Mouse (Mus musculus) fat pad, adult 2 months (tissue): ENCODE measurements around the gene Gpn2.
A peak's percentile ranks its signal among the peaks of the same experiment; 100 is the strongest.

Experiments
- DNase-seq: peaks from one replicate; pipeline ENCODE4 v3.0.0-alpha.2; 2011; ENCODE audit warnings: low read depth, low spot score; ENCODE audit errors: extremely low read depth

The Gpn2 gene

DNA sequence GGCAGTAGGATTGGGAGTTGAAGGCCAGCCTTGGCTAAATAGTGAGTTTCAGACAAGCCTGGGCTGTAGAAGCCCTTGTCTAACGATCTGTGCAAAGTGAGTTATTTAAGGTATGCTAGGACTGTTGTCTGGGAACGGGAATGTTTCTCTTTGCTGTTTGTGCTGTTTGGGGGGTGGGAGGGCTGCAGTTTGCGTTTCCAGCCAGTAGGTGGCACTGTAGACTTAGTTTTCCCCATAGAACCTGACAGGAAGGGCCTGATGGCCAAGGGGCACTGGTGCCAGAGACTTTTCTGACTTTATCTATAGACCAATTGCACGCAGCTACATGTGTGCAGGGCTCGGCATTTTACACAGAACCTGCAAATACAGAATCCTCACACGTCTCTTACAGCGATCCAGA lies 8.4 kb downstream of the Gpn2 start:
- no peak for DNase-seq

DNA sequence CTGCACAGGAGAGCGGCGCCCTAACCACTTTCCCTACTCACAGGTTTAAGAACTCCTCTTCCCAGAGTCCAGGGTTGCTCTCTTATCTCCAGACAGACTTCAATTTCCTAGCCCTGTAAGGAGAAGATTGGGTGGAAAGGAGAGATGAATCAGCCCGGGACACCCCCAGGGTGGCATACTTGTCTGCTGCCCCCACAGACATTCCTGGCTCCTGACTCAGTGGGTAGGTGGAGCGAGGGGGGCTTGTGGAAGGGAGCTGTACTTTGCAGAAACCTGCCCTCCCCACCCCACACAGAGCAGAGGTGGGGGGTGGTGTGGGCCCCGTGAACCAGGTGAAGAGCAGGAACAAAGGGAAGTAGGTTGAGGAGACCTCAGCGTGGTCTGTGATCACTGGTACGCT lies 11.4 kb downstream of the Gpn2 start:
- DNase-seq, result no peak

DNA sequence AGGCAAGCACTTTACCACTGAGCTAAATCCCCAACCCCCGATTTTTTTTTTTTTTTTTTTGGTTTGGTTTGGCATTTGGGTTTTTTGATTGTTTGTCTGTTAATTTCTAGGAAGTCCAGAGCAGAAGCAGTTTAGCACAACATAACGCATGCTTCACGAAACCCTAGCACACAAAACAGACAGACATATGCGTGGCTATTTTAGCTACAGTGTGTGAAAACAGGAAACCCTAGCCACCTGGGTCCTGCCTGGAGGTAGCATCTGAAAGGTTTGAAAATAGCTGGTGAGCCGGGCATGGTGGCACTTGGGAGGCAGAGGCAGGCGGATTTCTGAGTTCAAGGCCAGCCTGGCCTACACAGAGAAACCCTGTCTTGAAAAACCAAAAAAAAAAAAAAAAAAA lies 11.9 kb downstream of the Gpn2 start:
- DNase-seq, result no peak

DNA sequence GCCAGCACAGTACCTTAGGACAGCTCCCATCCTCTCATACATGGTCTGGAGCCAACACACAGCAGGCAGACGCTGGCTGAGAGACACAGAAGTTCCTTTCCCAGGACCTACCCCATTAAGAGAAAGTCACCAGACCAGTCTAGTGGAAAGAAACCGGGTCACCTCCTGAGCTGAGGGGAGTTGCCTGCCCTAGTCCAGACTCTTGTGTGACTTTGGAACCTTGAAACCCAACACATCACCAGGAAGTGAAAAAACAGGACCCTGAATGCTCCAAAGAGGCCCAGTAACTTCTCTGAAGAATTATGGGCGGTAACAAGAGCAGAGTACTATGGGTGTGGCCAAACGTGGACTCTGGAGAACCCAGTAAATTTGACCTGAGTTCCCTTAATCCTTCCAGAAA lies 14.5 kb downstream of the Gpn2 start:
- DNase-seq, result no peak

DNA sequence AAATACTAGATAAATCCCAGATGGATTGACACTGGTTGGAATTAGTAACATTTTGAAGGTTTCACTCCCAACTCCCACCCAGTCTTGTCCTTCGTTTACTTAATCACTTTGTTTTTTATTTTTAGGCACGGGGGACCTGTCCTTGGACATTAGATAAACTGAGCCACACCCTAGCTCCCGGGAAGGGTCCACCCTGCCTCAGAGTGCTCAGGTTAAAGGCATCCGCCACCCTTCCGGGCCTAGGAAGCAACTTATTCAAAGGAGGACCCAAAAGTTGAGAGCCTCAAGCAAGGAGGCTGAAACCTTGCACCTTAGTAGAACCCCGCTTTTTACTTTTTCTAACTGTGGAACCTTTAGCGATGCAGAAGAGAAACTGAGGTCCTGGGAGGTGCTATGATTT lies 15.0 kb downstream of the Gpn2 start:
- DNase-seq, result no peak

DNA sequence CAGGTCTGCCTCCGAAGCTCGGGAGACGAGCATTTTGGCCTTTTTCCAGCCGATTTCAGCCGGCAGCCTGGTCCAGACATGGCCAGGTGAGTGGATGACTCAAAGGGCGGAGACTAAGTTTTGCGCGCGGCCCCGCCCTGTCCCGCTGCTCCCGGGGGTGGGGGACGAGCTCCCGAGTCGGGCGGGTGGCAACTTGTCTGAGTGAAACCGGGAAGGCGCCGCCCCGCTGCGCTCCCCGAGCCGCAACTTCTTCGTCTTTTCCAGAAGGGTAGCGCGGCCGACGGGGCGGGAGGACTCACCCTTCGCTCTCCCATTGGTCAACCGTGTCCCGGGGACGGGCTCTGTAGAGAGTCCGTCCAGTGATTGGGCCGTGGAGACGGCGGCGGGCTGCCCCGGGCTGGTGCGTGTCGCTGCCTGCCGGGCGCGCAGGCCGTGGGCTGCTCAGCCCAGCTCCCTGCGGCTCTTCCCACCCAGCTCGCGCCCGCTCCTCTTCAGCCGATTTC lies 15.5 kb downstream of the Gpn2 start:
- DNase-seq, result peak; percentile 80

DNA sequence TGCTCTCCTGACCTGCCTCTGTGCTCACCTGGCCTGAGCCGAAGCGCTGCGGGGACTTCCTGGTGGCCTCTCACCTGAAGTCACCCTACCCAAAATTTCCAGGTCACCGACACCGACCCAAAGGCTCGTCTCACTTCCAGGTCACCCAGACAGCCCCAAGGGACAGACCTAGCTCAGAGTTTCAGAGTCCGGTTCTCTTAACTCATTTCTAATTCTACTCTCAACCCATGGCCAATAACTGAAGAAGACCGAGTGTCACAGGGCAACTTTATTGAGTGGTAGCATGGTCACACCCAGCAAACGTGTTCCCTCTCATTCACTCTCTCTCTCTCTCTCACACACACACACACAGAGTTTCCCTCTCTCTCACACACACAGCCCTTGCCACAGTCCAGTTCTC lies 16.1 kb downstream of the Gpn2 start:
- DNase-seq, result no peak

DNA sequence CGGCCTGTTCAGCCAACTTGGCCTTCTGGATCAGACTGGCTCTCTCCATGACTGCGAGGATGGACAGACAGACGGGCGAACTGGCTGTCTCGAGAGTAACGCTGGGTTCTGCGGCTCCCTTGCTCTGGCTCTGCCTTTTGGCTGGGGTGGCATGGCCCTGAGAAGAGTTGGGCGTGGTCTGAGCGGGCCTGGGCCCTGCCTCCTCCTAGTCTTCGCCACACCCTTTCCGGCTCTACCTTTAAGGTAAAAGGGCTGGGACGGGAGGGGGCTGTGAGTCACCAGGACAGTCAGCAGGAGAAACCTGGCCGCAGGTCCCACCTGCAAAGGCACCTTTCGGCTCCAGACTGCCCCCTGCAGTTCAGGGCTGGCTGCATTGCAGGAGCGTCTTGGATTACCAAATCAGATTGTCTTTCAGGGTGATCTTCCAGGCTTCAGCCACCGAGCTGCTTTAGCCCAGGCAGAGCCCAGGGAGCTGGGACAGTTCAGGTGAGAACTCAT lies 17.6 kb downstream of the Gpn2 start, which contains the start of gene Sfn:
TSS of gene Sfn (minus strand) at position 448 of the 498 bp plus-strand sequence.
- peak; percentile 75 for DNase-seq

DNA sequence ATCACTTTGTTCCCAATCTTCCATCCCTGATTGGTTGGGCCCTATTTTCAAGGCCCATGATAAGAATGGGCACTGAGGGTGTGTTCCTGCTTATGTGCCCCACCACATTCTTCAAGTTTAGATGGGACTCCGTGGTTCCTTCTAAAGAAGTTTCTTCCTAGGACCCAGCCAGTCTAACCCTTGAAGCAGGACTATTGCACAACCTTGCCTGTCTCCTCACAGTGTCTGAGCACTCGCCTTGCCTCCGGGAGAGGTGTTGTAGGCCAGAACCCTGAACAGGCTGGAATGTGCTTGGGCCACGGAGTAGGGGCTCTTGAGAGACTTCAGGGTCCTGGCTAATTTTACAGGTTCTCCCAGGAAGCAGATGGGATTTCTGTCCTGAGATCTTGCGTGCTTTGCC lies 18.9 kb downstream of the Gpn2 start:
- DNase-seq, result no peak

DNA sequence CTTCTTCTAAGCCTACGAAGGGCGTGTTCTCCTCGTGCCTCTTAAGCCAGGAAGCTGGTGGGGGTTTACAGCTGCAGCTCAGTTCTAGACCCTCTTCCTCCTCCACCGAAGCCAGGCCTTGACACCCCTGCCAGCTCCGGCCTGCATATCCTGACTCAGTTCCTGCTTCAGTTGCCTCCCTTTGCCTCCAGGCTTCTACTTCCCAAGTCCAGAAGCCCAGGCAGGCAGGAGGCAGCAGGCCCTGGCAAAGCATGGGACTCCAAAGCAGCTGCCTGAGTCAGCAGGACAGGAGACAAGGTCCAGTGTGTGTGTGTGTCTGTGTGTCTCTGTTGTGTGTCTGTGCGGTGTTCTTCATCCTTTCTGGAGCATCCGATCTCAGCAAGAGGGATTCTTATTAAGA lies 20.0 kb downstream of the Gpn2 start:
- DNase-seq, result no peak

DNA sequence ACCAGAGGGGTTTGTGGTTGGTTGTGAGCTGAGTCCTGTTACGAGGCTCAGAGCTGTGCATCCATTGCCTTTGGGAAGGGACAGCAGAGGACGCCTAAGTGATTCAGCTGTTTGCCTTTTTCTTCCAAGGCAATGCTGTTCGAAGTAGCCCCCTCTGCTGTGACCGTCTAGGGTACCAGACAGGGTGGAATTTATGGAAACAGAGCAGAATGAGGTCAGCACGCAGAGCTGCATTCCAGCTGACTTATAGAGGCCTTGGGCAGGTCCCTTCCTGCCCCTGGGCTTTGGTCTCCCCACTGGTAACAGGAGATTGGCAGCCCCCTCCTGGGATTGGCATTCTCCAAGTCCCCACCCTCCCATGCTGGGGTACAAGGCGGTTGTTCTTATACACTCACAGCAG lies 20.7 kb downstream of the Gpn2 start:
- no peak for DNase-seq

DNA sequence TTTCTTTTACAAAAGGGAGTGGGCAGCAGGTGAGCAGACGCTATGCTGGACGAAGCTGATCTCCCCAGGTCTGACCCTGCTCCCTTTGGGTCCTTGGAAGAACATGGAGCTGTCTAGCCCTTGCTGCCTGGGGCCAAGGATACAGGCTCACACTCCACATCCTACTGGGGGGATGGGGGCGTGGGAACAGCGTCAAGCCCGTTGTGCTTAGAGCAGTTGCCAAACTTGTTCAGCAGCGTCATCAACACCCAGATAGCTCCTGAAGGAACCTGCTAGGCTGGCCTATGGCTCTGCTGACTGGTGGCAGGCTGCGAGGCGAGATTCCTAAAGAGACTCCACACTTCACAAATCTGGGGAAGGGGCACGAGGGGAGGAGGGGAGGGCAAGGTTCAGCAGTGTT lies 21.2 kb downstream of the Gpn2 start:
- no peak for DNase-seq

DNA sequence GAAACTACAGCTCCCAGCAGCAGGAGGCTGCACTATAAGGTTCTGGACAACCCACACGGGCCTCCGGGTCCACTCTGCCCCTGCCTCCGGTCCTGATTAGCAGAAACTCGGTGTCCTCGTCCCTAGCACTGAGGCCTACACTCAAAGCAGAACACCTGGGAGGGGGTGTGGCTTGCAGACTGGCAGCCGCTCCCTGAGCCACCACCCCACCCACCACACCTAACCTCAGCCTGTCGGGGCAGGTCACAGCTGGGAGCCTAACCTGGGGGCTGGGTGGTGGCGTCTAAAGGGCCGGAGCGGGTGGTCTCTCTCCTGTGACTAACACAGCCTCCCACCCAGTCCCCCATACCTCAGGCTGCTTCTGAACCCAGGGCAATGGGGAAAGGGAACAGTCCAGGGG lies 23.1 kb downstream of the Gpn2 start:
- DNase-seq, result no peak

DNA sequence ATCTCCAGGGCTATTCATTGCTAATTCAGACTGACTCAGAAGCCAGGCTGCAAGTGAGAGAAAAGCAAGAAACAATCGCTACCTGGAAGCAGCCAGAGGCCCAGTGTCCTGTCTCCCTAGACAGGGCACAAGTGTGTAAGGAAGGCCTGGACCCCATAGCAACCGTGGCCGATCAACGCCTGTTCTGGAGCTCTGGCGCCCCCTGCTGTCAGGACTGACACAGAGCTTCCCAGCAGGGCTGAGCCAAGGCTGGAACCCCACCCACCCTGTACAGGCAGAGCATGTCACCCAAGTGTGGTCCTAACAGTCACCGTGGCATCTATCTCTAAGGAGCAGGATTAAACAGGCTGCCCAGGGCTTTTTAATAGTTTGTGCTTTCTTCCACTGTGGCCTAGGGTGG lies 25.6 kb downstream of the Gpn2 start:
- no peak for DNase-seq

DNA sequence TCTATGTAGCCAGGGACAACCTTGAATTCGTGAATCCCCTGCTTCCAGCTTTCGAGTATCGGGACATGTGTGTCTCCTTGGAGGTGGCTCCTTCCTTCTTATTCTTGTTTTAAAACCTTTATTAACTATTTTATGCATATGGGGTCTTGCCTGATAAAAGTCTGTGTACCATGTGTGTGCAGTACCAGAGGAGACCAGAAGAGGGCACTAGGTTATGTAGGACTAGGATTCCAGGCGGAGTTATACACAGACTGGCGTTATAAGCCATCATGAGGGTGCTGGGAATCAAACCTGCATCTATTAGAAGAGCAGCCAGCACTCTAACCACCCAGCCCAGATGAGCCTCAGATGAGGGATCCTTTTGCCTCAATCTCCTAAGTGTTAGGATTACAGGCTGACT lies 27.7 kb downstream of the Gpn2 start:
- no peak for DNase-seq

DNA sequence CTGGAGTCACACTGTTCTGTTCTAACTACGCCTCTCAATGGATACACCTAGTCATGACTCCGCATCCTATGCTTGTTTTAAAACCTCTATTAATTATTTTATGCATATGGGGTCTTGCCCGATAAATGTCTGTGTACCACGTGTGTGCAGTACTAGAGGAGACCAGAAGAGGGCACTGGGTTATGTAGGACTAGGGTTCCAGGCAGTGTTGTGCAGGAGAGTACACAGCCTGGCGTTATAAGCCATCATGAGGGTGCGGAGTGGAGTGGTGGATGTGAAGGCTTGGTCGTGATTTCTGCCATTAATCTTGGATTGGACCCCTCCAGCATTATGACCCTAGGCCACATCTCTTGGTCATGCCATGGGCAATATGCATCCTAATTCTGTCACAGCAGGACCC lies 28.3 kb downstream of the Gpn2 start:
- DNase-seq, result no peak

DNA sequence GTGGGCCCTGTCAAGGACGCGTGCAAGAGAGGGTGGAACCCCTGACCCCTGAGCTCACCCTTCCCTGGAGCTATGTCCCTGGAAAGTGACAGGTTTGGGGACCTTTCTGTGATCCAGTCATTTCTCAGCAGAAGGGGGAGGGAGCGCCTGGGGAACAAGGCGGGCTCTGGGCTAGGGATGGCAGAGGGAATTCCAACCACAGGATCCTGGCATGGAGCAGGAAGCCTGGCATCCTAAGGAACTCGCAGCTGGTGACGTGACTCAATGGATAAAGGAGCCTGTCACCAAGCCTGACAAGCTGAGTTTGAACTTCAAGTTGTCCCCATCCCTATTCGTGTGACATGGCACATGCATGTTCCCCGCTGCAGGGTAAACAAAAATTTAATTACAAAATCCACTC lies 28.9 kb downstream of the Gpn2 start:
- no peak for DNase-seq

DNA sequence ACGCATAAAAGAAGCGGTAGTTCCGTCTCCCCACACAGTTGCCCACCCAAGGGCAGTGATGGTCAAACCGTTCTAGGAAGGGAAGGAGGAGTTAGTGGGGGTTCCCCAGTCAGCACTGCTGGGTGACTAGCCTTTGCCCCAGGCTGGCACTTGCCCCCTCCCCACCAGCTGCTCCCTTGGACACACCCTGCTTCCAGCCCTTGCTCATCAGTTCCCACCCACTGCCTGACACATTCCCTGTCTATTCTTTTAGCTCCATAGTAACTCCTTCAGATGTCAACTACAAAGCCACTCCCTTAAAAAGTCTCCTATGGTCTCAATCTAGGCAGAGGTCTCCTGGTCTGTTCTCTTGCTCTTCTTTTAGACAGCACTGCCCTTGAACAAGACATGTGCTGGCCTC lies 29.7 kb downstream of the Gpn2 start:
- DNase-seq, result no peak

DNA sequence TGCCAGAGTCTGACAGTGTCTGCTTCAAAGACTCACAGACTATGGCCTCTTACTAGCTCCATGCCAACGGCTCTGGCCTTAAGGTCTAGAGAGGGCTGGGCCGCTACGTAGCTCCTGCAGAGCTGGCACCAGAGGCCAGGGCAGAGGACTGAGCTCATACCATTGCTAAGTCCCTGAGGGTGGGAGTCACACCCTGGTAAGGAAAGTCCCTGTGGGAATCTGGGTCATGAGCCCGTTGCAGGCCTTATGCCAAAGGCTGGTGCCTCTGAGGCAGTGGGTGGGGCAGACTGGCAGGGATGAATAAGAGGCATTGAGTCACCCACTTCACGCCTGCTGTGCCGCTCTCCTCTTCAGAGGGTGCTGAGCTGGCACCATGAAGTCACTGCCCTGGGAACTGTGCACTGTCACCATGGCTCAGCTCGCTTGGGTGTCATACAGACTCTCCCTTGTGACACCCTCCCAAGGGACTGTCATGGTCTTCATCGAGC lies 30.2 kb downstream of the Gpn2 start:
- no peak for DNase-seq

DNA sequence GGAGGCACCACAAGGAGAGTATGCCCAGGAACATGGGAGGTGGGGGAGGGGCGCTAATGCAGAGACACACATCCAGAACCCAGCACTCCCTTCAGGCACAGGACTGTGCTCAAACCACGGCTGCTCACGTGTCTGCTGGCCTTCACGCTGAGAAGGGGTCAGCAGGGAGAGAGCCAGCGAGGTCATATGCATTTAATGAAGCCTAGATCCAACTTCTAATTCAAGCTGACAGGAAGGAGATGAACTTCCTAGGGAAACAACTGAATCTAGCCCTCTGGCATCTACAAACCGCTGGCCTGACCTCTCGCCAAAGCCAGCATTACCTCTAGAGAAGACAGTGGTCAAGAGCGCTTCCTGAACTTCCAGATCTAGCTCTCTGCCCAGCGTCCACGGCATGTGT lies 31.3 kb downstream of the Gpn2 start:
- no peak for DNase-seq

DNA sequence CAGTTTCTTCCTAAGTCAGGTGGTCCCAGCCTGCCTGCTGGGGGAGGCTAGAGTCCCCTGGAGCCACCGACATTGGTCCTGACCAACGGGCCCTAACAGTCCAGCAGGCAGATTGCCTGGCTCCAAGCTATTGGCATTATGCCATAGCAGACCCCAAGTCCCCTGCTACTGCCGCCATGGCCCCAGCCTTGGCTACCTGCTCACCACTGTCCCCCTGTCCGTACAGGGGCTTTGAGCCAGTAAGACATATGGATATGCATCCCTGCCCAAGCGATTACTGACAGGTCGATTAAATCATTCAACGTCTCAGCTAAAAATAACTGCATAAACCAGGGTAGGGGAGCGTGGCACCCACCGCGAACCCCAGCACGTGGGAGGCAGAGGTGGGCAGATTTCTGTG lies 33.8 kb downstream of the Gpn2 start:
- DNase-seq, result no peak

DNA sequence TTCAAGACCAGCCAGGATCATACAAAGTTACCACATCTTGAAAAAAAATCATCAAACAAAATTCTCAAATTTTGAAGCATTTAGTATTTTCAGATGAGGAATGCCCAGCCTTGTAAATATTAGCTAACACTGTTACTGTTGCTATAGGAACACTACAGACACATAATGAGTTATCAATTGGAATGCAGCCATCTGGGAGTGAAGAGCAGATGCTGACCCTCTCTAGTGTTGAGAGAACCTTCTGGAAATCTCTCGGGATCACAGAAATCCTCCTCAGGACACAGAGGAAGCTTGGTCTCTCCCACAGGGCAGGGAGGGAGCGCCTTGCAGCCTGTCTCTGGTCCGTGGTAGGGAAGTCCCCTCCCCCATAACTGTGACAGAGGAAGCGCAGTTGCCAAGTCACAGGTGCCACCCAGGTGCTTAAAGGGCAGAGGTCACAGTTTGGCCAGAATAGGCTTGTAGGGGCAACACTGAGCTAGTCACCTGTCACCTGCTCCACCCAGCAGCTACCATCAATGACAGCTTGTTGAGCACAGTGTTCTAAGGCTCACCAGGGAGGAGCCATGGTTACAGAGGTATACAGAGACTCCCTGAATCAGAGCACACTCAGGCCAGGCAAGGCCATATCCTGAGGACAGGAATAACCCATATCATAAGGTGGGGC lies 35.4 kb downstream of the Gpn2 start:
- DNase-seq, result no peak

DNA sequence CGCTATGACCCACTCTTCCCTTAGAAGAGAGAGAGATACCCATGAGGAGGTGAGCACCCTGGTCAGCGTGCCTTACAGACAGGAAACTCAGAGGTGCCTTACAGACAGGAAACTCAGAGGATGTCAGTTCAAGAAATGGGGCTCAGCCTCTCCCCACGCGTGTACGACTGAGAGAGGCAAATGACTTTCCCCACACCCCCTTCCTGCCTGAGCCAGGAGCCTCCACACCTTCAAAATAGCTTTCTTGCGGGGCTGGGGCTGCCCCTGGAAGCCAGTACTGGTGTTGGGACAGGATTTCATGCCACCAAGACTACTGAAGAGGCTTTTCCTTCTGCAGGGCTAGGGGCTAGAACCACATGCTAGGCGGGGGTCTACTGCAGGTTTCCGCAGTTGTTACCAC lies 36.5 kb downstream of the Gpn2 start:
- no peak for DNase-seq
